Mouse (Mus musculus): ENCODE results near the gene Hmcn2.

Gene Hmcn2

GRCm38 (mm10) chr2:31477234-31478161 lies 163.3 kb downstream of the Hmcn2 start:
- DNase-seq (ENCODE audit: low spot score in 2 of 2), result no peak

GRCm38 (mm10) chr2:31482914-31483575 lies 168.8 kb downstream of the Hmcn2 start:
- DNase-seq (ENCODE audit: low spot score in 2 of 2), result peak; percentile 65 to 66

DNA sequence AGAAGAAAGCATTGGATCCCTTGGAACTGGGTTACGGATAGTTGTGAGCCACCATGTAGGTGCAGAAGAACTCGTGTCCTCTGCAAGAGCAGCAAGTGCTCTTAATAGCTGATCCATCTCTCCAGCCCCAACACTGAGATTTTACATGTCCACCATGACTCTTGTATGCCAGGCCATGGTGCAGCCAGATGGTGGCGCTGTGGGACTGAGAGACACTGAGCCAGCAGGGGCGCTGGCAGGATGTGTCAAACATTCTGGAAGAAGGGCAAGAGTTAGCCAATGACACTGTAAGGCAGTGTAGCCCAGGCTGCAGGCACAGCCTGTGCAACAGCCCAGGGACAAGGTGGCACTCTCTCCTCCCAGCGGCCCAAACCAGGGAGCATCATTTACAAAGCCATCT lies 170.0 kb downstream of the Hmcn2 start:
- DNase-seq (ENCODE audit: low spot score in 2 of 2), result no peak

DNA sequence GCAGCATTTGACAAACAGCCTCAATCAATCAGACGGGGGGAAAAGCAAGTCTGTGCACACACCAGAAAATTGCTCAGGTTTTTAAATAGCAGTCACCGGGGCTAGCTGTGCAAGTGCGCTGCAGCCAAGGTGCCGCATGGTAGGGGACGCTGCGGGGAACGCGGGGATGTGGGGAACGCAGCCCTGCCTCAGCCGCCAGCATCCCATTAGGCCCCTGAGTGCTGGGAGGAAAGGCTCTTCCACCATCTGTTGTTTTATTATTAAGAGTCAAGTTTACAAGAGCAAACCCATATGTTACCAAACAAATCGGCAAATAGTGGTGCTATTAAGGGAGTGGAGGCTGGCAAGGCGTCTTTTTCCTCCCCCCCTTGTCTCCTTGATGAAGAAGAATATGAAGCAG lies 175.0 kb downstream of the Hmcn2 start:
- no peak for DNase-seq (ENCODE audit: low spot score in 2 of 2)

DNA sequence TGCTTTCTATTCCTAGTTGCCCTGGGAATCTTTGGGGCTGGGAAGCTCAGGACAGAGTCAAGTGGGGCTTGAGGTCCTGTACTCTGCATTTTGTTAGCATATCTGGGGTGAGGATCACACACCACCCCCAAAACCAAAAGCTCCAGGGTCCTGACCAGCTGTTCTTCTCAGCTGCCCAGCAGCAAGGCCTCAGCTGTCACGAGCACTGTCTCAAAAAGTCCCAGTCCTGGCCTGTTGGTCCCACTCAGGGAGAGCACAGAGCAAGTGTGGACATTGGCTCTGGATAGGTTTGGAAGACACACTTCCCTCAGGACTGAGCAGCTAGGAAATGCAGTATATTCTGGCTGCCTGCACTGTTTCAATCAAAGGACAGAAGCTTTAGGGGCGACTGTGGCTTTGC lies 176.3 kb downstream of the Hmcn2 start:
- DNase-seq (ENCODE audit: low spot score in 2 of 2), result no peak

- no peak for DNase-seq (ENCODE audit: low spot score in 2 of 2)
Measured at GRCm38 (mm10) chr2:31492308-31492707, 178.1 kb downstream of the Hmcn2 start.

GRCm38 (mm10) chr2:31493243-31493642 lies 179.0 kb downstream of the Hmcn2 start:
- no peak for DNase-seq (ENCODE audit: low spot score in 2 of 2)

- no peak for DNase-seq (ENCODE audit: low spot score in 2 of 2)
Measured at GRCm38 (mm10) chr2:31494315-31494714, 180.1 kb downstream of the Hmcn2 start.

DNA sequence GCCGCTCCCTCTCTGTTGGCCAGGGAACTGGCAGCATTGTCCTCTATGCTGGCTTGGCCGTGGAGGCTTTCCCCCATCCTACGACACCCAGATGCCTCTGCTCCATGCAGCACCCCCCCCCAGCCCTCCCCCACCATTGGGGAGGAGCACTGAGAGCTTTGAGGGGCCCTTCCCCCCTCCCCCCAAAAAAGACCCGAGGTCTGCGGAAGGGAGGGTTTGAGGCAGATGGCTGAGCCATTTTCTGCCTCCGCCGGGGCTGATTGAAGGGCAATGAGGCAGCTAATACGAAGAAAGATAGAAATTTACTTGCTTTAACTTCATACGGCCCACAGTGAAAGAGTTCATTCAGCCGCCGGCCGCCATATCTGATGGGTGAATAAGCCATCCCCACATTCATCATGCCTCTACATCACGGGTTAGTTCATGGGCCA lies 180.8 kb downstream of the Hmcn2 start:
- no peak for DNase-seq (ENCODE audit: low spot score in 2 of 2)

DNA sequence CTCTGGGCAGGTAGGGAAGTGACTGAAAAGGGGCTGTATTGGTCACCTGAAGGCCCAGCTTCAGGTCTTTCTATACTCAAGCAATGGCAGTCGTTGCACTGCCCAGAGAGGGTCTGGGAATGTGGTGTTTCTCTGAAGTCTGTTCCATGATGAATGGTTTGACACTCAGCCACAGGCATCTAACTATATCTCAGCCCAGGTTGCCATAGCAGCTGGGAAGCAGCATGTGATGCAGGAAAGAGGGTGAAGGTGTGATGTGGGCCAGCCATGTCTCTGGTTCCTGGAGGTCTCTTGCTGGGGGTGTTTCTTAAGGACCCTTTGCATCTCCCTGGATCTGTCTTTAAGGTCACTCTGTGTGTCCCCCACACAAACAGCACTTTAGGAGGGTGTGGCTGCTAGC lies 181.9 kb downstream of the Hmcn2 start:
- DNase-seq (ENCODE audit: low spot score in 2 of 2), result no peak

GRCm38 (mm10) chr2:31497113-31497512 lies 182.9 kb downstream of the Hmcn2 start:
- DNase-seq (ENCODE audit: low spot score in 2 of 2), result no peak

GRCm38 (mm10) chr2:31497635-31498034 lies 183.4 kb downstream of the Hmcn2 start:
- DNase-seq (ENCODE audit: low spot score in 2 of 2), result no peak

DNA sequence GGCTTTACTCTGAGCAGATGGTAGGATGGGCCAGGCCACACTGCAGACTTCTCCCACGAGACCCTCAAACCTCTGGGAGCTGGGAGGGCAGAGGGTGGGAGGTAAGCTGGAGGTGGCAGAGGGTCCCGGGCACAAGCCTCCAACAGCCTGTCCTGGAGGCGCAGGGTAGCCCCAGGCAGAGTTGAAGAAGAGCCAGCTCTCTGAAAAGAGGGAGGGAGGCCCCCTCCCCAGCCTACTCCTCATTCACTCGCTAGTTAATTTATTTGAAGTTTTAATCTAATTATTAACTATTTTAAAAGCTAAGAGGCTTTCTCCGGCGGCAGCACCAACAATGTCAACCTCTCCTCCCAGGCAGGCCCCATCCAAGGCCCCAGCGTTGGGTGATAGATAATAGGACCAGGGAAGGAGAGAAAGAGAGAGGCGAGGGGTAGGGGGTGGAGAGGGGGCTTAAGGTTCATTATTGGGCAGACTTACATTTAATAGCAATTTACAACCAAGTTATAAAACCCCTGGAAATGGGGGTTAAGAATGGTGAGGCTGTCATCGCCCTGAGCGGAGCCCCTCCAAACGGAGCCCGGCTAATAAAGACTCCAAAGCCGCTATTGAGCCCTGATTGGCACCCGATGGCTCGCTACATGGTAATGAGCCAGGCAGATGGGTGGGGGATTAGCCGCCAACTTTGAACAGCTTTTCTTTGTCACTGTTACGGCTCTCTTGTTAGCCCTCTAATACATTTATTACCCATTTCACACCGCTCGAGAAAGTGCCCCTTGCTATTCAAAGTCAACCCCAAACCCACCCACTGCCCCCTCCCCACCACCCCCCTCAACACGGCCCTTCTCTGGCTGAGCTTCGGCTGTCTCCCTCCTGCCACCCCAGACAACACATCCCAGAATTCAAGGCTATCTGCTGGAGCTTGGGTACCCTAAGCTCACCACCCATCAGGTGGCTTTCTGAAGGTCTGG lies 185.4 kb downstream of the Hmcn2 start:
- DNase-seq (ENCODE audit: low spot score in 2 of 2), result no peak

- no peak for DNase-seq (ENCODE audit: low spot score in 2 of 2)
Measured at GRCm38 (mm10) chr2:31500292-31501204, 186.3 kb downstream of the Hmcn2 start.

- no peak for DNase-seq (ENCODE audit: low spot score in 2 of 2)
Measured at GRCm38 (mm10) chr2:31501448-31502130, 187.4 kb downstream of the Hmcn2 start.

DNA sequence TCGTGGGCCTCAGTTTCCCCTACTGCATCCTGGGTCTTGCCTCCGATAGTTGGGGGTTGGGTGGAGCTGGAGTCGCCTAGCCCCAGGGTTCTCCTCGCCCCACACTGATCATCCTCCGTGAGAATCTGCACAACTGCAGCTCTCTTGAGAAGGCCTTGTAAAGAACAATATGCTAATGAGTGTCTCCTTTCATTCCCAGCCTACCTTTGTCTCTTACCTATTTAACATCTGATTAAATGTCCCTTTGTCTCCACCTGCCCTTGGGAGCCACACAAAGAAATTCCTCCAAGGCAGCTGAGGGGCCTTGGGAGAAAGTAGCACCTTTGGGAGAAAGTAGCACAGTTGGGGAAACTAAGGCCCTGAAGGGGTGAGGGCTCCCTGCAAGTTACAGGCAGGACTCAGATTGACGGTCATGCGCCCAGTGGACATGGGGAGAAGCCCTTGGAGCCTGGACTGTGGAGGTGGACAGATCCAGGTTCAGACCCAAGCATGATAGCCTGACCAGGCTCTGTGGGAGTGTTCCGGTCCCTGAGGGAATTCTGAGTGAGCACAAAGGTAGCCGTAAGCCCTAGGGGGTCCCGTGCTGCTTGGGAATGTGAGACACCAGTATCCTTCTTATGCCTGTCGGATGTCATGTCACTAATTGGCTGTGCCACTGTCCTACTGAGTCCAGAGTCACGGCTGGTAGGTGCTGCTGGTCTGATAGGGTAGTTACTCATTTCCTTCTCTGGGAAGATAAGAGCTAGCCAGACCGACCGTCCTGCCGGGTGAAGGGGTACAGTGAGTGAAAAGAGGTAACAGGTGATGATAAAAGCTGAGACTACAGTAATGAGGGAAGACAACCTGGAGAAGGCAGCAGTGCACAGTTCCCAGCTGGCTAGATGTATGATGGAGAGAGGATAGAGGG lies 188.7 kb downstream of the Hmcn2 start:
- no peak for DNase-seq (ENCODE audit: low spot score in 2 of 2)

DNA sequence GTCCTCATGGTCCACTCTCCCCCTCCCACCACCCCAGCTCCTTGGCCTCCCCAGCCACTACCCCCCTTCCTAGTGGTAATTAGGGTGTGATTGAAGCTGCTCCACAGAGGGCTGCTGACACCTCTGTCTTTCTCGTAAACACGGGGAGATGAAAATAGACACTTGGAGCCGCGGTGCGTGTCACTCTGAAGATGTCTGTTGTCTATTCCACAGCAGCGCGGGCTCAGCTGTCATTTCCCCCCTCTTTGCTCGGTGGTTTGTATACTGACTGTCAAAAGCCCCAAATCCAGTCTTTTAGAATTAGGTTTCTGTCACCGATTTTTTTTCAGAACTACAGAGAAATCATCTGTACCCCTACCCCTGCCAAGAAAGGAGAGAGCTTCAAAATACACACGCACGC lies 191.3 kb downstream of the Hmcn2 start:
- DNase-seq (ENCODE audit: low spot score in 2 of 2), result no peak

DNA sequence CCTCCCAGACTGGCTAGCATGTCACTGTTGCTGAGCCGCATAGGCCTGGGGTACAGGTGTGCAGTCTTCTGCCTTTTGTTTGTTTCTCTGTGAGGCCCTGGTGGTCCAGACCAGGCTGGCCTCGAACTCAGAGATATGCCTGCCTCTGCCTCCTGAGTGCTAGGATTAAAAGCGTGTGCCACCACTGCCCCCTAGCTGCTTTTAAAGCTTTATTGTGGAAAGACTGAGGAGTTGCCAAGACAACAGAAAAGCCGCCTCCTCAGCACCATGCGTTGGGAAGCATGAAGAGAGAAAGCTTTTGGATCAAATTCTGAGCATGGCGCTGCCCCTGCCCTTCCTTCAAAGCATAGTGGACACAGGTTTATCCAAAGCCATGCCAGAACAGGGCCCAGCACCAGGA lies 194.6 kb downstream of the Hmcn2 start:
- DNase-seq (ENCODE audit: low spot score in 2 of 2), result no peak

Measured in urinary bladder, adult 18-20 months (tissue).